Mouse (Mus musculus) kidney, postnatal 25 days (tissue): ENCODE data around the gene Ppia.
"Not testable (repeated sequence)": the region's sequence is repeated elsewhere in the genome, so short reads cannot be mapped to it uniquely, and the experiment has no call there.

Experiments used
- DNase-seq, 2 experiments: peaks; one replicate each; pipeline ENCODE4 v3.0.0; 2021; ENCODE audit warnings: mixed read lengths in 2 of 2

Ppia gene

DNA sequence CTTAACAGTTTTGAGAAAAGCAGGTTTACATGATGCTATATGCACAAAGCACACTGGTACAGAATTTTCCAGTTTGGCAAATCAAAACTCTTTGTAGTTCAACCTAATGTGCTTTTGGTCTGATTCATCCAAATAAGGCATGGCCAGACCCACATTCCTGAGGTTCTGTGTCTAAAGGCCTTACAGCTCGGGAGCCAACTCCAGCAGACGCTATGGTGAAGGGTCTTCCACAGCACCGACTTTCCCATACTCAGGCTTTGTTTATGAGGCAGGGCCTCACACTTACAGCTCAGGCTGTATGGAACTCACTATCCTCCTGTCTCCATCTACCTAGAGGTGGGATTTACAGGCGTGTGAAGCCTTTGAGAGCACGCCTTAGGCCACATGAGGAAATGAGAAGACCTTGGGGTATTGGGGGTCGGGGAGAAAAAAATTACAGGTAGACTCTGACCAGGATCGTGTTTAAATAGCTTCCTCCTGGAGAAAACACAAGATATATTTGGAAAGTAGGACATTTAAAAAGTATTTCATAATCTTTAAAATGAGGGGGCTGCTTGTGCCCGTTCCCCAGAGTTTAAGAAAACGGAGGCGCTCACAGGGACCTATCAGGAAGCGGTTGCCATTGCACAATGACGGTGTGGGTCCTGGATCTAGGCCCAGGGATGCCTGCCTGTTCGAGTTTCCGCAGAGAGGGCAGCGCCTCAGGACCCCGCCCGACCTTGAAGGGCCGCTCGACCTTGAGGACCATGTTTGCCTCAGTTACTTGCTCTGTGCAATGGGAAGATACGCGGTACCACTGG, at the start of gene Ppia:
Gene Ppia, plus strand, starts transcription at position 693 of the 800 bp plus-strand sequence.
- no peak for DNase-seq

DNA sequence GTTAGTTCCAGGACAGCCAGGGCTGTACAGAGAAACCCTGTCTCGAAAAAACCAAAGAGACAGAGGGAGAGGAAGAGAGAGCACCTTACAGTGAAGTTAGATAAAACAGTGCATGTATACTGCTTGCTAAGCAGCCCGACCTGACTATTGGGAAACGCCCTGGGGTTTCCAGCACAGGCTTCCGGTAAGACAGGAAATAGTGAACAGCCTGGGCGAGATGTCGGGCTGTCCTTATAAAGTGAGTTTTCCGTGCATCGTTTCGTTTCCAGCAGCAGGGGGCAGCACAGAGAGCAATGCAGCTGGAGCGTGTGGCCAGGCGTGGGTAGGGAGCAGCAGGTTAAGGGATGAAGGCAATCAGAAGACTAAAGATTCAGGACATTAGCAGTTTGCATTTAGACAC, 49.4 kb upstream of the Ppia start:
- peak; percentile 83 to 85 for DNase-seq

DNA sequence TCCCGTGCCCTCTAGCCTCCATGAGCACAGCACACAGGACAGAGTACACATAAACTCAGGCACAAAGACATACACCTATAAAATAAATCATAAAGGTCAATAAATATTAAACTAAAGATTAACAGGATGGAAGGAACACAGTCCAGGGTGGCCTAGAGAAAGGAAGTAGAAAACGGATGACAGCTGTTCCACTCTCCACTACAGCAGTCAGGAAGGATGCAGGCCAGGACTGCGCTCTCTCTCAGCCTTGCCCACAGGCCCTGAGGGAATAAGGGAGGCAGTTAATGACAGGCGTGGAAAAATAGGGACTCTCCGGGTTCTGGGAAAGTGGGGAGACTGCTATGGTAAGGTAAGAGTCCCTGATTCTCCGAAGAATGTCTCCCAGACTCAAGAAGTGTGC, 48.8 kb upstream of the Ppia start:
- no peak for DNase-seq

DNA sequence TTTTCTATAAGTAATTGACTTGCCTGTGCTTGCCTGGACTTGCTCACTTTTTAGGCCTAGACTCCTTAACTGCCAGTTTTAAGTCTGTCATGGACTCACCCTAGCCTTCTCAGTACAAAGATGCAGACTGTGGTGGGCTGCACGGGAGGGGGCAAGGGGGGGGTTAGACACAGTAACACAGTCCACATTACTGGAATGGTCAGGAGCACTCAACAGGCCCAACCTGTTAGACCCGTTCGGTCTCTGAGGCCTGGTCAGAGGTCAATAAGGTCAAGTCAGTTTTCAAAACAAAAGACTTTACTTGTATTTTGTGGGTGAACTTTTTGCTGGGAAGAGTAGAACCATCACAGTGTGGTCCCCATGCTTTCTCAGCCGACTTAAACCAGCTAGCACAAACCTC, 48.1 kb upstream of the Ppia start:
- peak in 1 of 2 experiments; percentile 37 for DNase-seq

GRCm38 (mm10) chr11:6367986-6368385, 47.3 kb upstream of the Ppia start:
- DNase-seq, result not testable (repeated sequence)

DNA sequence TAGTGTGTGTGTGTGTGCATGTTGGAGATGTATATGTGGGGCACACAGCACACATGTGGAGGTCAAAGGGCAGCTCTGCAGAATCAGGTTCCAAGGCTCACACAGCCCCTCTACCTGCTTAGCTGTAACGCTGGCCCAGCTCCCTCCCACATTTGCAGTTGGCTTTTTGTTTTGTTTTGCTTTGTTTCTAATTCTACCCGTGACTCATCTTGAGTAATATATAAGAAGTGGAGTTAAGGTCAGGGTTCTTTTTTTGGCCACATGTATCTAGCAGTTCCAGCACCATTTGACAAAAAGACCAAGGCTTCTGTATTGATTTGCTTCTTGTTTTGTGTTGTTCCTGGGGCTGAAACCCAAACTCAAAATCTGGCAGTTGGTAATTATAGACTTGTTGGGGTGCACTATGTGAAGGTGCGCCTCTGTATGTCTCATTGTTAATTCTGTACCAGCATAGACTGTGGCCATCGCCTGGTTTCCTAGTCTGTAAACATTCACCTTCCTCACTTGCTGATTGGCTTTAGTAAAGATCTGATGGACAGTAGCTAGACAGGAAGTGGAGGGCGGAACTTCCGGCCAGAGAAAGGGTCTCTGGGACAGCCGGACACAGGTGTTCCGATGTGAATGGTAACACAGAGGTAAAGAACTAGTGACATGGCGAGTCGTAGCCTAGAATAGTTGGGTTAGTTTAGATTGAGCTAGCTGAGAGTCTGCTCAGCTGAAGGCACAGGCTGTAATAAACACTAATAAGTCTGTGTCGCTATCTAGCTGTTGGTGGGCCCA, 43.7 kb upstream of the Ppia start:
- DNase-seq, result no peak

DNA sequence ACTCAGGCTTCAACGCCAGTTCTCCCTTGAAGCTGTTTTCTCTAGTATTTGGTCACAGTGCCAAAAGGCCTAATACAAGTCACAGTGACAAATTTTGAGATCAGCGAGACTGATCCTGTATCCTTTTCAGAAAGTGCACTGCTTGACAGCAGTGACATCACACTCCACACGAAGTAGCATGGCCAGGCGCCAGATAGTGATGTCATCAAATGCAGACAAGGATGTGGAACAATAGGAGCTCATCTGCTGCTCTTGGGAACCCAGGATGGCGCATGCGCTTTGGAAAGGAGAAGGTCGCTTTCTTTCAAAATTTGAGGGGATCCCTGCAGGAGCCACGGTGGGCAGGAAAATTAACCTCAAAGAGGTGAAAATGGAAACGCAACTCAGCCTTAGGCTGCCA, 42.5 kb upstream of the Ppia start:
- no peak for DNase-seq

GRCm38 (mm10) chr11:6380916-6381315, 34.3 kb upstream of the Ppia start:
- no peak for DNase-seq

DNA sequence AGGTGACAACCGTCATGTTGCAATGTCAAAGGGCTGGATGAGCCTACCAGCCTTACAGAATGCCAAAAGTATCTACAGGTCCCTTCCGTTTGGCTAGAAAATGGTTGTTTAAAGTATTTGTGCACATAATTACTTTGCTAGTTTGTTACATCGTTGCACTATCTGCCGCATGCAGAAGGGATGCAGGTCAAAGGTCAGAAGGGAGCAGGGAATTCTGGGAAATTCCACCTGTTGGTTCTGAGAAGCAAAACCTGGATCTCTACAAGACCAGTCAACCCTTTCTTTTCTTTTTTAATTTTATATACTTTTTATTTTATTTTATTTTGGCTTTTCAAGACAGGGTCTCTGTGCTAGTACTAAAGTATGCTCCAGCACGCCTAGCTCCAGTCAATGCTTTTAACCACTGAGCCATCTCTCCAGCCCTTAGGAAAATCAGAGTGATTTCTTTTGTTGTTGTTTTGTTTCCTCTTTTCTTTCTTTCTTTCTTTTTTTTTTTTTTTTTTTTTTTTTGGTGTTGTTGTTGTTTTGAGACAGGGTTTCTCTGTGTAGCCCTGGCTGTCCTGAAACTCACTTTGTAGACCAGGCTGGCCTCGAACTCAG, 27.0 kb upstream of the Ppia start:
- DNase-seq, result no peak

GRCm38 (mm10) chr11:6388726-6389413, 26.4 kb upstream of the Ppia start, which contains the start of gene Zmiz2:
Gene Zmiz2 (plus strand): TSS chr11:6389074.
- DNase-seq, result peak; percentile 97 to 98

- peak in 1 of 2 experiments; percentile 65 for DNase-seq
Observed at GRCm38 (mm10) chr11:6389483-6389921, 25.7 kb upstream of the Ppia start.

DNA sequence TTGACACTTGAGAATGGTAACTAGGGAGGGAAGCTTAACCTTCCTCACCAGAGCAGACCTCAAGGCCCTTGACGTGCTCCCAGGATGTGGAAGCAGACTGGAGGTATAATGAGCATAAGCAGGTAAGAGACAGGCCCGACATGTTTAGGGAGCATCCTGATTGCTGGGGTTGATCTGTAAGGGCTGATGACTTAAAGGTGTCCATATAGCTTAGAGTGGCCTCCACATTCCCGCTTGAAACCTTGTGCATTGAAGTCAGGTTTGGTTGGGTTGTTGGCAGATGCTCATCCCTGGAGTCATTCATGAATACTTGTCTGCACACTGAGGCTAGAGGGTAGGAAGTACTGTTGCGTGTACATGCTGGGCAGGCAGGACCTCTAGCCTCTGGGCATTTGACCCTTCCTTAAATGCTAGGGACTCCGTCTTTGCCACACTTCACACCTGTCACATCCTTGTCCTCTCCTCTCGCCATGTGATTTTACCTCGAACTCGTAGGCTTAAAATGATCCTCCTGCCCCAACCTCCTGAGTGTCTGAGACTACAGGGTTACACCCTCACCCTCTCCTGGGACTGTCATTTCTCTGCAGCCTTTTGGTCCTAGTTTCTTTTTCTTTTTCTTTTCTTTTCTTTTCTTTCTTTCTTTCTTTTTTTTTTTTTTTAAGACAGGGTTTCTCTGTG, 24.7 kb upstream of the Ppia start:
- DNase-seq, result no peak

DNA sequence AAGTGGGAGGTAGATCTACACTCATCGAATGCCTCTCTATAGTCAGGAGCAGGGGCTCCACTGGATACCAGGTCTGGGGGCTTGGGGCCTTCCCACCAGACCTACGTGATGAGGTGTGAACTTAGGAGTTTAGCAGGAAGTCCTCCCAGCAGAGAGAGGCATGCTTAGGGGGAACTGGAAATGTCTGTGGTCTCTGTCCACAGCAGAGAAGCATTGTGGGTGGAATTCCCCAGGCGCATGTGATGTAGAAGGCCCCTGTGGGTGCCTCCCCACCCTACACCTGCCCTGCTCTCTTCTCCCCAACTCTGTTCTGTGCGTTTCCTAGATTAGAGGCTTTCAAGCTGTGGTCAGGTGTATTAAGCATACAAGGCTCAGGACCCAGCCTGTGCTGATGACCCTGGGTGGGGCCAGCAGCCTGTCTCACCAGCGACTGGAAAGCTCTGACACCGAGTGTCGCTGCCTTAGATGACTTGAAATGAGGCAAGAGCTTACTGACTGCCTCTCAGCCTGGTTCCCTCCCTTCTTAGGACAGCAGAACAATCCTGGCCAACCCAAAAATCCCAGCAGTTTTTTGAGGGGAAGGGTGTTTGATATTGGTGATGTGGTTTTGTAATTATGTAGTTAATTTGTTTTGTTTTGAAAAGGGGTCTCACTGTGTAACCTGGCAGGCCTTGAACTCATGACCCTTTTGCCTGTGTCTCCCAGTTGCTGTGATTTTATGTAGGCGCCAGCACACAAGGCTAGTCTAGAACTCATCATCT, 23.5 kb upstream of the Ppia start:
- DNase-seq, result no peak

- DNase-seq, result no peak
Observed at GRCm38 (mm10) chr11:6392857-6393256, 22.4 kb upstream of the Ppia start.

- no peak for DNase-seq
Observed at GRCm38 (mm10) chr11:6393866-6394265, 21.4 kb upstream of the Ppia start.

- DNase-seq, result peak in 1 of 2 experiments; percentile 52
Observed at GRCm38 (mm10) chr11:6395565-6395964, 19.7 kb upstream of the Ppia start.

- no peak for DNase-seq
Observed at GRCm38 (mm10) chr11:6398141-6398540, 17.1 kb upstream of the Ppia start.

DNA sequence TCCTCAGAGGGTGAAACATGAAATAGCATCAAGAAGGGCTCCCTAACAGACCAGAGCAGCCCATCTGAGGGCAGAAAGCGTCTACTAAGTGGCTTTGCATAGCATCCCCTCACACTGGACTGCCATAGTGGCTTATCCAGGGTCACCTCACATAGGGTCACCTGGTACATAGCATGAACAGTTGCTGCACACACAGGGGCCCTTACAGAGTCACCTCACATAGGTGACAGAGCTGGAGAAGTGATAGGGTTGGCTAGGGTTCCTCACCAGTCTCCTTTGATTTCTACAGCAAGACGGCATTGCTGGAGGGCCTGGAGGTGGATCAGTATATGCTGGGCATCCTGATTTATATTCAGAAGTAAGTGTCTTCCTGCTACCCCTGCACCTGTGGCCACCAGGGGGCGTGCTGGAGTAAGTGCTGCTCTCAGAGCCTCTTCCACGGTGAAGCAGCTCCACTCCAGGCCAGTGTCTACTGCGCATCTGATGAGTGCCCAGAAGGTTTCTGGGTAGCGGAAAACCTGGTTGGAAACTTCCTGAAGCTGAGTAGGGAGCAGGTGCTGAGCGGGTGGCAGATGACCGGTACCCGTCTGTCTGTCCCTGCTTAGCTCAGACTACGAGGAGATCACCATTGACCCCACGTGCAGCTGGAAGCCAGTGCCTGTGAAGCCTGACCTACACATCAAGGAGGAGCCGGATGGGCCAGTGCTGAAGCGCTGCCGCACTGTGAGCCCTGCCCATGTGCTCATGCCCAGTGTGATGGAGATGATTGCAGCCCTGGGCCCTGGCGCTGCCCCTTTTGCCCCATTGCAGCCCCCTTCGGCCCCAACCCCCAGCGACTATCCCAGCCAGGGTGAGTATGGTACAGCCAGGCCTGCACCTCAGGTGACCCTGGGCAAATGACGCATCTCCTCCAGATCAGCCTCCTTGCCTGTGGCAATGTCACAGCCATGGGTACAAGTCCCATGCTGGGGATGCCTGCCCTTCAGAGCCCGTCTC, 12.4 kb upstream of the Ppia start:
- DNase-seq, result peak; percentile 81 to 88

DNA sequence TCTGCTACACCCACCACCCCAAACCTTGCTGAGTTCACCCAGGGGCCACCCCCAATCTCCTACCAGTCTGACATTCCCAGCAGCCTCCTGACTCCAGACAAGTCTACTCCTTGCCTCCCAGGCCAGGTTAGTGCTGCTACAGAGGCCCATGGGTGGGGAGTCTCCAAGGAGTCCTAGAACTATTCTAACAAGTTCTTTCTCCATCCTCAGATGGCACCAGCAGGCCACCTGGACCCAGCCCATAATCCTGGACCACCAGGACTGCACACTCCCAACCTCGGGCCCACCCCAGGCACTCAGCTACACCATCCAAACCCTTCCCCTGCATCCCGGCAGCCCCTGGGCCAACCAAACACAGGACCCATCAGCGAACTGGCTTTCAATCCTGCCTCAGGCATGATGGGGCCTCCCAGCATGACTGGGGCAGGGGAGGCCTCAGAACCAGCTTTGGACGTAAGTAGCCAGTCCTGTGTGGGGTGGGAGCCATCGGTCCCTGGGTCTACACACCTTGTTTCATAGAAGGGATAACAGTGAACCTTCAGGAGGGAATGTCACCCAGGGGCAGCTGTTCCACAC, 11.3 kb upstream of the Ppia start:
- no peak for DNase-seq
